Mouse (Mus musculus): ENCODE results near the gene Lrrc3b.

The Lrrc3b gene

DNA sequence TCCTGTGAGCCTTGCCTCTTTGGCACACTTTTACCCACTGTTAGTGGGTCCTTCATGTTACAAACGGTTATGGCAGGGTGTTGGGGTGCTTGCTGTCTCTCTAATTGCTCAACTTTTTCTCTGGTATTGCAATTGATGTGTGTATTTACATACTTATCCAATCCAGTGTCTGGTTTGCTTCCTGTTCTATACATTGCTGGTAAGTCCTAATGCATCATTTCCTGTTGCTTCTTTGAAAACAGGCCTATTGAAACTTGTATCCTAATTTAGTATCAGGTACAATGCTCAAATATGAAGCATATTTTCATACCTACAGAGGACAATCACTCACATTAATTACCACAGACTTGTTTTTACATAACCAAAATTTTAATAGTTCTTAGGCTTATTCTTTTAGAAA lies 107.4 kb downstream of the Lrrc3b start:
- DNase-seq (ENCODE audit: low spot score in 2 of 2), result no peak

DNA sequence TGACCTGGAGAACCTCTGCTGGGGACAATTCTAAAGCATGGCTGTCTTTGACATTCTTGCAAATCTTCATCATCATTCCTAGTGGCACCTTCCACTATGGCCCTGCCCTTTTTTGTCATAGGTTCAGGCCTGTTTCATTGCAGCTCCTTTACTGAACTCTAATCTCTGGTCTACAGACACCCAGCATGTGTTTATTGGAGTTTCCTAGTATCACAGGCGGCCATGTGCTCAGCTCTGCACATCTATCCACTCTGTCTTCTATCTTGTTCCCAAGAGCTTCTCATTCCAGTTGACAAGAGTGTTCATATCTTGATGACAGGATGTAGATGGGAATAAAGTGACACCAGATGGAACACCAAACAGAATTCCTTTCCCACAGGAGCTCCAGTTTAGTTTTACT lies 108.6 kb downstream of the Lrrc3b start:
- DNase-seq (ENCODE audit: low spot score in 2 of 2), result no peak

DNA sequence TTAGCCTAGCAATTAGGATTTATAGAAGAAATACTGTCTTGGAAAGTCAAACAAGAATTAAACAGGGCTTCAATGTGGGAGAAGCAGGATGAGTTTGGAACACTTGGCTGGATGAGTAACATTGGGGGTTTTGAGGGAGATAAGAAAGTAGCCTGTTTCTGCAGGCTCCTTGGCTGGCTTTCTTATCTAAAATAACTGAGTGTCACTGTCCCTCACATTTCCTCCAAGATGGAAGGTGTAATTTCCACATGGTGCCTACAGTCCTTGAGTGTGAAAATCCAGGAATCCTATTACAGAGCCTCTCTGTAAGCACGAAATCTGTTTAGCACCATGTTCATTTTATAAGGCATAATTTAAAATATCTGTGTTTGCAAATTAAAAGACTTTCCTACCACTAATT lies 112.9 kb downstream of the Lrrc3b start:
- no peak for DNase-seq (ENCODE audit: low spot score in 2 of 2)

DNA sequence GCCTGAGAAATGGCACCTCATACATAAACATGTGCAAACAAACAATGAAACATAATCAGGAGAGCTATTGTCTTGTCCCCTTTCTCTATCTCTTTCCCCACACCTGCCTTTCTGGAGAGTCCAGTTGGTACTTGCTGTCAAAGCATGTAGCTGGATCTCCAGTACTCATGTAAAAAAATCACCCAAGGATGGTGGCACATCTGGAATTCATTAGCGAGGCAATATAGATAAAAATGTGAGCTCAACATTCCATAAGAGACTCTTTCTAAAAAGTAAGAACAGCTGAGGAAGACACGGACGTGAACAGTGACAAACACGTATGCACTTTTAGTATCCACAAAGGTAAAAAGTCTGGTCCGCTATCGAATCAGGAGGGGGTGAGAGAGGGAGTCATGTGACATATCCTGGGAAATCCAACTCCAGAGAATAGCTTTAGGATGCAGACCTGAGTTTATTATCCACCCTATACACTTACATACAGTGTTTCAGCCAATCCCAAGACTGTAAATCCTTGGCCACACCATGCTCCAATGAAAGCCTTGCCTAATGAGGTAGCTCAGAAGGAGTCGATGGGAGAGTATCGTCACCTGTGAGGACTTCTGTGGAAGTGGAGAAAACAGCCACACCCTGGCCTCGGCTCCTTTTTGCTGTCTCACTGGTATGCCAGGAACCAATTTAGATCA lies 116.2 kb downstream of the Lrrc3b start:
- no peak for DNase-seq (ENCODE audit: low spot score in 2 of 2)

DNA sequence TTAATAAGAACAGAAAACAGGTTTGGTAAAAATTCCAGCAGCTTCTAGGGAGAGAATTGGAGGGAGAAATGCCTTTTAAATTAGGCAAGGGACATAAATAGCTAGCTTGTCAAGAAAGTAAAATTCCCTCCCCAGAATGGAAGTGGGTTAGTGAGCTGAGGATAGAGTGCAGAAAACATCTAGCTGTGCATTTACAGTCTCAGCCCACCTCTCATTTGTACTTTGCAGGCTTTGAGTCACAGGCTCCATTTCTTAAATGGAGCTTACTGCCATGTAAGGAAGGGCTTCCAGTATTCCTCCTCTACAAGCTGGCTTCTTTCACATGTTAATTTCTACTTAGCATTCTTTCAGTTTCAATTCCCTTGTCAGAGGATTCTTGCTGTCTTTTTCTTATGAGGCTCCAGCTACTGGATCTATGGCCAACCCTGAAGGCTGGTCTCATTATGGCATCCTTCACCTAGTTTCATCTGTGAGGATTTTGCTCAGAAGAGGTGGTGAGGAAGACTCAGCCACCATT lies 119.3 kb downstream of the Lrrc3b start:
- DNase-seq (ENCODE audit: low spot score in 2 of 2), result no peak

DNA sequence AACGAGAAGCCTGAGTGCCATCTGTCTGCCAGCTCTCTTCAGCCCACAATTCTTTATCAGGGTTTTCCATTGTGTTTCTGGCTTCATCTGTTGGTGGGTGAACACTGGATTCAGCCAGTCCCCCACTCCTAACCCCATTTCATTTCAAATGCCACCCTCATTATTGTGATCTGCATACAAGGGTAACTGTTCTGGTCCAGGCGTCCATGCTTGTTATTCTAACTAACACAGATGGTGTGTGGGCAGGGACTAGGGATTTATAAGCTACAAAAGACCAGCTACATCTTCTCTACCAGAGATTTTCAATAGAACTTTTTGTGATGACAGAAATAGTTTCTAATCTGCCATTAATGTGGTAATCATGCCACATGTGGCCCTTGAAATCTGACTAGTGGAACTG lies 130.2 kb downstream of the Lrrc3b start:
- no peak for DNase-seq (ENCODE audit: low spot score in 2 of 2)

Data from spleen, postnatal 10 days (tissue).